Mouse (Mus musculus) heart, embryonic 10.5 days (tissue): ENCODE measurements around the gene 9130213A22Rik. TPM values are rescaled to one million over a fixed set of nuclear protein-coding genes. Genes with fewer than 3 reads are reported as not detected.
A peak's percentile ranks its signal among the peaks of the same experiment; 100 is the strongest.

Experiments
- DNase-seq: peaks from one replicate; pipeline ENCODE4 v3.0.0-alpha.2; 2017; ENCODE audit warnings: low spot score
- H3K27ac ChIP-seq: fragments of 300-500 bp; sonication (generic); 2 replicates; pipeline ENCODE4 v1.5.1; 2016; ENCODE audit warnings: mild to moderate bottlenecking
- H3K27me3 ChIP-seq: fragments of 300-500 bp; sonication (generic); 2 replicates; pipeline ENCODE4 v1.6.1; 2016; ENCODE audit warnings: mild to moderate bottlenecking; ENCODE audit not compliant: poor library complexity, insufficient read depth, severe bottlenecking
- H3K36me3 ChIP-seq: fragments of 300-500 bp; sonication (generic); 2 replicates; pipeline ENCODE4 v1.6.1; 2016; ENCODE audit warnings: mild to moderate bottlenecking, moderate library complexity
- H3K4me1 ChIP-seq: fragments of 300-500 bp; sonication (generic); 2 replicates; pipeline ENCODE4 v1.6.1; 2016; ENCODE audit warnings: mild to moderate bottlenecking
- H3K4me3 ChIP-seq: fragments of 300-500 bp; sonication (generic); 2 replicates; pipeline ENCODE4 v1.5.1; 2016; ENCODE audit warnings: mild to moderate bottlenecking, moderate library complexity
- H3K9me3 ChIP-seq: fragments of 300-500 bp; sonication (generic); 2 replicates; pipeline ENCODE4 v1.6.1; 2016; ENCODE audit warnings: mild to moderate bottlenecking, moderate library complexity
- WGBS: fragments of 180-500 bp; shearing (Covaris S2); methylation state at CpG from one replicate; pipeline ENCODE4 v1.1.7; 2016; 5-methylcytosine and 5-hydroxymethylcytosine counted together
- polyA plus RNA-seq: library from polyadenylated mRNA; unstranded; fragments of >200 nt; fragmentation: Nextera tagmentation; extraction: Ambion mirVana; gene quantifications from 2 replicates; pipeline ENCODE4 v1.2.1, GENCODE M21; 2016

The 9130213A22Rik gene
- polyA plus RNA-seq, 1 experiment from 2014 or later, result 0.16 TPM

GRCm38 (mm10) chr11:69080102-69080854, 42.1 kb downstream of the 9130213A22Rik start:
- WGBS, result 79% methylated on average over 15 of the region's 15 CpGs
- Histone ChIP-seq H3K36me3 (no peaks in the 10 kb centered on the region), H3K9me3 (no peaks in the 10 kb centered on the region), H3K4me3 (no peak overlapping the region), H3K27me3 (no peaks in the 10 kb centered on the region), H3K4me1 (0 out of 2 replicates have a peak, but pooled peaks cover 4% of the 10 kb centered on the region), H3K27ac (no peak overlapping the region)
- no peak for DNase-seq

- no peak for DNase-seq
- Histone ChIP-seq H3K4me3 (no peak overlapping the region), H3K27me3 (no peaks in the 10 kb centered on the region), H3K4me1 (peaks cover 11% of the 10 kb centered on the region), H3K9me3 (no peaks in the 10 kb centered on the region), H3K27ac (no peak overlapping the region), H3K36me3 (no peaks in the 10 kb centered on the region)
- 74% methylated on average over 5 of the region's 5 CpGs for WGBS
These were observed 43.5 kb downstream of the 9130213A22Rik start for GRCm38 (mm10) chr11:69078805-69079438.

- DNase-seq, result no peak
- Histone ChIP-seq H3K36me3 (no peaks in the 10 kb centered on the region), H3K4me1 (peaks cover 11% of the 10 kb centered on the region), H3K27me3 (no peaks in the 10 kb centered on the region), H3K9me3 (no peaks in the 10 kb centered on the region), H3K4me3 (no peak overlapping the region), H3K27ac (no peak overlapping the region)
- WGBS, result 68% methylated on average over 6 of the region's 6 CpGs
These were observed 44.3 kb downstream of the 9130213A22Rik start for GRCm38 (mm10) chr11:69078041-69078440.

GRCm38 (mm10) chr11:69077316-69077715, 45.1 kb downstream of the 9130213A22Rik start:
- no peak for DNase-seq
- peaks cover 16% of the 10 kb centered on the region for H3K4me1 ChIP-seq
- no peaks in the 10 kb centered on the region for H3K36me3 ChIP-seq
- WGBS, result 77% methylated on average over 9 of the region's 9 CpGs
- no peaks in the 10 kb centered on the region for H3K9me3 ChIP-seq
- no peak overlapping the region for H3K27ac ChIP-seq
- H3K27me3 ChIP-seq, result no peaks in the 10 kb centered on the region
- no peak overlapping the region for H3K4me3 ChIP-seq

GRCm38 (mm10) chr11:69076572-69076971, 45.8 kb downstream of the 9130213A22Rik start:
- no peak overlapping the region for H3K4me3 ChIP-seq
- H3K27me3 ChIP-seq, result no peaks in the 10 kb centered on the region
- peaks cover 22% of the 10 kb centered on the region for H3K4me1 ChIP-seq
- no peak overlapping the region for H3K27ac ChIP-seq
- WGBS, result 80% methylated on average over 5 of the region's 5 CpGs
- no peaks in the 10 kb centered on the region for H3K9me3 ChIP-seq
- no peaks in the 10 kb centered on the region for H3K36me3 ChIP-seq
- DNase-seq, result no peak

GRCm38 (mm10) chr11:69075764-69076479, 46.5 kb downstream of the 9130213A22Rik start:
- H3K27ac ChIP-seq, result no peak overlapping the region
- no peaks in the 10 kb centered on the region for H3K9me3 ChIP-seq
- H3K27me3 ChIP-seq, result no peaks in the 10 kb centered on the region
- WGBS, result 53% methylated on average over 9 of the region's 9 CpGs
- no peaks in the 10 kb centered on the region for H3K36me3 ChIP-seq
- DNase-seq, result no peak
- H3K4me3 ChIP-seq, result no peak overlapping the region
- peaks cover 28% of the 10 kb centered on the region for H3K4me1 ChIP-seq

GRCm38 (mm10) chr11:69074776-69075069, 47.7 kb downstream of the 9130213A22Rik start:
- H3K27ac ChIP-seq, result no peak overlapping the region
- H3K4me1 ChIP-seq, result peaks cover 31% of the 10 kb centered on the region
- H3K9me3 ChIP-seq, result no peaks in the 10 kb centered on the region
- H3K4me3 ChIP-seq, result no peak overlapping the region
- 50% methylated on average over 2 of the region's 2 CpGs for WGBS
- H3K36me3 ChIP-seq, result no peaks in the 10 kb centered on the region
- H3K27me3 ChIP-seq, result no peaks in the 10 kb centered on the region
- no peak for DNase-seq

GRCm38 (mm10) chr11:69073951-69074775, 48.2 kb downstream of the 9130213A22Rik start:
- WGBS, result 39% methylated on average over 6 of the region's 6 CpGs
- Histone ChIP-seq H3K9me3 (no peaks in the 10 kb centered on the region), H3K36me3 (no peaks in the 10 kb centered on the region), H3K27ac (peak overlapping the region; percentile 95; the same call in 1 of the 2 replicates), H3K27me3 (no peaks in the 10 kb centered on the region), H3K4me3 (no peak overlapping the region), H3K4me1 (peaks cover 32% of the 10 kb centered on the region)
- no peak for DNase-seq

GRCm38 (mm10) chr11:69073065-69073888, 49.1 kb downstream of the 9130213A22Rik start:
- peak overlapping the region; percentile 54 for H3K4me3 ChIP-seq
- peaks cover 32% of the 10 kb centered on the region for H3K4me1 ChIP-seq
- H3K27me3 ChIP-seq, result no peaks in the 10 kb centered on the region
- under 1% methylated on average over 14 of the region's 14 CpGs for WGBS
- peak; percentile 92 for DNase-seq
- no peaks in the 10 kb centered on the region for H3K9me3 ChIP-seq
- peak overlapping the region; percentile 95 for H3K27ac ChIP-seq
- H3K36me3 ChIP-seq, result no peaks in the 10 kb centered on the region

GRCm38 (mm10) chr11:69072666-69073064, 49.7 kb downstream of the 9130213A22Rik start:
- Histone ChIP-seq H3K4me1 (peaks cover 34% of the 10 kb centered on the region), H3K36me3 (no peaks in the 10 kb centered on the region), H3K4me3 (peak overlapping the region; percentile 54), H3K27me3 (no peaks in the 10 kb centered on the region), H3K9me3 (no peaks in the 10 kb centered on the region), H3K27ac (peak overlapping the region; percentile 95)
- 9% methylated on average over 9 of the region's 9 CpGs for WGBS
- DNase-seq, result no peak

- H3K27ac ChIP-seq, result peak overlapping the region; percentile 95
- WGBS, result 84% methylated on average over 11 of the region's 11 CpGs
These were observed 50.2 kb downstream of the 9130213A22Rik start for GRCm38 (mm10) chr11:69072234-69072633.

GRCm38 (mm10) chr11:69071262-69071661, 51.1 kb downstream of the 9130213A22Rik start:
- Histone ChIP-seq H3K27ac (peak overlapping the region; percentile 92), H3K27me3 (no peaks in the 10 kb centered on the region), H3K36me3 (no peaks in the 10 kb centered on the region), H3K9me3 (no peaks in the 10 kb centered on the region), H3K4me3 (peak overlapping the region; percentile 73), H3K4me1 (peaks cover 46% of the 10 kb centered on the region)
- 25% methylated on average over 9 of the region's 9 CpGs for whole genome bisulfite sequencing
- DNase-seq, result no peak

More at GRCm38 (mm10) chr11:69072234-69072633, 50.2 kb downstream of the 9130213A22Rik start:
- no peaks in the 10 kb centered on the region for H3K36me3 ChIP-seq
- no peak for DNase-seq
- peaks cover 39% of the 10 kb centered on the region for H3K4me1 ChIP-seq
- peak overlapping the region; percentile 54 for H3K4me3 ChIP-seq
- no peaks in the 10 kb centered on the region for H3K9me3 ChIP-seq
- H3K27me3 ChIP-seq, result no peaks in the 10 kb centered on the region
